Mouse (Mus musculus): ENCODE data around the gene Lpar3.
A peak's percentile ranks its signal among the peaks of the same experiment; 100 is the strongest.
"Not testable (repeated sequence)": the region's sequence is repeated elsewhere in the genome, so short reads cannot be mapped to it uniquely, and the experiment has no call there.

The Lpar3 gene

DNA sequence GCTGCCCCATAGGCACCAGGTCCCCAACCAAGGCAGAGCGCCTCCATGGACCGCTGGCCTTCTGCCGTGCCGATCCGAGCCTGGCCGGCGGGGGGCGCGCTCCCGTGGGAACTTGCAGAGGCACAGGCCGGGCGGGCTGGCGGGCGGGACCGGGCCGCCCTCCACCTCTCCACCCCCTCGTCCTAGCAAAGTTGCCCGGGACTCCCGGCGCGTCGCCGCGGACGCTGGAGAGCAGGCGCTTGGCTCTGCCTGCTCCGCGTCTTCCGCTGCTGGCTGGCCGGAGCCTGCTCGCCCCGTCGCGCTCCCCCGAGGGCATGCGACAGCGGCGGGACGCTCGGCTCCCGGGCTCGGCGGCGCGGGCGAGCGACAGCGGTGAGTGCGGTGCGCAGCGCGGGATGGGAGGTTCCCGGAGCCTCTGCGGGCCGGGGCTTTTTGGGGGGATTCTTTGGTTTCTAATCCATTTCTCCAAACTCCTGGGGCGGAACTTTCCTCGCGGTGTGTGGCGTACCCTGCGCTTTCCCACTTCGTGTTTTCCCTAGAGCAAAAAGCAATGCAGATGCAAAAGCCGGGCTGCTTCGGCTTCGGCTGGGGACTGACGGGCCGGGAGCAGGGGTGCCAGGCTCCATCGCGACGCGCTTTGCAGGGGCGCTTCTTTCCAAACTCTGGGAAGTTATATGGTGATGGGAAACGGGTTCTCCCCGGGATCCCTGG, at the start of gene Lpar3:
Gene Lpar3, plus strand, starts transcription at position 188 of the 711 bp plus-strand sequence.
- no peak for DNase-seq

DNA sequence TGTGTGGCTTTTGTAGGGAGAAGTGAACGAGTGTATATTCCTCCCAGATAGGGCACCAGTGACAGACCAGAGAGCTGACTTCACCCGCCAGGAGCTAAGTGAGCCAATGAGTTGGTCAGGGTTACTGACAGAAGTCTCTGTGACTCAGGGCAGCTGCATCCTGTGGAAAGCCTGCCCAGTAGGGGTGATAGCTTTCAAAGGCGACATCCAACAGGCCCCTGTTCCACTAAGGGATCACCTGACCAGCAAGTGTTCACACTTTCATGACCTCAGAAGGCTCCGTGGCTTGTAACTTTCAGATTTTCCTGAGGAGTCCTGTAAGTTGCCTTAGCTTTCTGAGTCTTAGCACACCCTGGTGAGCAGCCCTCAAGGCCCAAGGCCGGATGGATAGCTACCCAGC, 47.7 kb upstream of the Lpar3 start:
- no peak for DNase-seq

DNA sequence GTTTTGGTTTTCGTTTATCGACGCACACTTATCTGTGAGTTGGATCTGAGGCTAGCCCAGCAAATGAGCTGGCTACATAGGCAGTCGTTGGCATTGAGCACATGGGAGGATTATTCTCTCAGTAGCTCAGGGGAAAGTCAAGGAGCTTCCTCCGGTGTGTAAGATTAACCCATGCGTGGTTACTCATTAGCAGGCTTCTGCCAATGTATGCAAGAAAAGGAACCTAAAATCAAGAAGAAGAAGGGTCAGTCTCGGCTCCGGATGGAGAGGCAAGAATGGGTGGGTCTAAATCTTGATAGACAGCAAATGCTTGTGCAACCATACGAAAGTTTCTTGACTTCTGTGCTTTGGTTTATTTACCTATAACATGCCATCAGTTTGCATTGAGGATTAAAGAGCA, 46.5 kb upstream of the Lpar3 start:
- no peak for DNase-seq

DNA sequence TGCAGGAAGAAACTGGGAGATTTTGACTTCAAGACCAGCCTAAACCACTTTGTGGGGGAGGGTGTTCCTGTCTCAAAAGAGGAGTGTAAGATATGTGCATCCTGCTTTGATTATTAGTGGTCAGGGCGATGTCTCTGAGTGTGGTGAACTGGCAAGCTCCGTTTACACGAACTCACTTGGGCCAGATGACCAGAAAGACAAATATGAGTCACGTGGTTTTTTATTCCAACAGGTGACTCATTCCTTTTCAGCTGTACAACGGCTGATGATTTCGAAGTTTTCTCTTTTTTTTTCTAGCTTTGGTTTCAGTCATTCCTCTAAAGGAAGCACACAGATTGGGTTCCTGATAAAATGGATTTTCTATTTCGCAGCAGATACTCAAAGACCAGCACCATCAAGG, 43.5 kb upstream of the Lpar3 start:
- no peak for DNase-seq

DNA sequence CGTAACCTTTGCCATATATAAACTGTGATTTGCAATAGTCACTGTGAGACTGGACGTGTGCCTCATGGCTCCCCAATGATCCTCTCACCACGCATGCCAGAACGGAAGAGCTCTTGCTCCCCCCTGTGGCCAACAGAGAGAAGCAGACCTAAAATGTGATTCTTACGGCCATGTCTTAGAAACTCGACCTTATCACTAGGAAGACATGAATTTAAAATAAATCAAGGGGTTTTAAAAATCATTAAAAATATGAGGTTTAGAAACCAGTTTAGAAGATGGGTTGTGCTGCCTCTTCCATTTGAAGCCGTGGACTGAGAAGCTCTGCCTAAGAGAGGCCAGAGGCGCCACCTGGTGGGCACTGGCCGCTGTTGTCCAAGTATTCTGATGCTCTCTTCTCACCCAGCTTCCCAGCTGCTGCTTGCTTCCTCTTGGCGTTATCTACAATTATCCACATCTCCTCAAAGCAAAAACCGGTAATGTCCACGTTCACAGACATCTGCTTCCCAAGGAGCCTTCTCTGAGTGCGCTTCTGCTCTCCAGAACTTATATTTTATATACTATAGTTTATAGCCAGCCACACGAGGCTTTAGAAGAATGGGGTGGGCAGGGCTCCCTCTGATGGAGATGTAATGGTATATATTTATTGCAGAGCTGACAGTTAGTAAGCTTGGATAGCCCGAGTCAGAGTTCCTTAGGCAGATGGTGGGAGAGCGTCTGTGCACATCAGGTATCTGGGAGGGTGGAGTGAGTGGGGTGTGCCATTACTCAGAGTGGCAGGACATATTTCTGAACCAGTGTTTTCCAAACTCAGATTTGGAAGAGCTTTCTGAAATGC, 42.8 kb upstream of the Lpar3 start:
- DNase-seq, result peak; percentile 58

DNA sequence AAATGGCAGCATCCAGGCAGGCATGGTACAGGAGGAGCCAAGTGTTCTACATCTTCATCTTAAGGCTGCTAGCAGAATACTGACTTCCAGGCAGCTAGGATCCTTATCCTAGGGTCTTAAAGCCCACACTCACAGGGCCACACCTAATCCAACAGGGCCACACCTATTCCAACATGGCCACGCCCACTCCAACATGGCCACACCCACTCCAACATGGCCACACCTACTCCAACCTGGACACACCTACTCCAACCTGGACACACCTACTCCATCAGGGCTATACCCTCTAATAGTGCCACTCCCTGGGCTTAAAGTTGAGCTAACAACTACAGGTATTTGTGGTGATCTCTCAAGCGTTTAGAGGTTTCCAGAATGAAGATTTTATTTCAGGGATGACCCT, 40.4 kb upstream of the Lpar3 start:
- DNase-seq, result no peak

DNA sequence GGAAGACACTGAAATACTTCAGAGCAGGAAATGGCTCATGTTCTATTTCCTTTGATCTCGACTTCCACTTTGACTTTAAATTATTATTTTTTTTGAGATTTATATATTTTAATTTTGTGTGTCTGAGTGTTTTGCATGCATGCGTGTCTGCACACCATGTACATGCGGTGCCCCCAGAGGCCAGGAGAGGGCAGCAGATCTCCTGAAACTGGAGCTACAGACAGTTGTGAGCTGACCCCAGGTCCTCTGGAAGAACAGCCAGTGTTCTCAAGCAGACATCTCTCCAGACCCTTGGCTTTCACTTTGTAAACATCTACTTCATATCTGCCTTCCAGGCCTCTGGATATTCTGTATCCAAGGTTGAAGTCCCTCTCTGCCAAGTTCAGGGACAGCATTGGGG, 39.8 kb upstream of the Lpar3 start:
- no peak for DNase-seq

DNA sequence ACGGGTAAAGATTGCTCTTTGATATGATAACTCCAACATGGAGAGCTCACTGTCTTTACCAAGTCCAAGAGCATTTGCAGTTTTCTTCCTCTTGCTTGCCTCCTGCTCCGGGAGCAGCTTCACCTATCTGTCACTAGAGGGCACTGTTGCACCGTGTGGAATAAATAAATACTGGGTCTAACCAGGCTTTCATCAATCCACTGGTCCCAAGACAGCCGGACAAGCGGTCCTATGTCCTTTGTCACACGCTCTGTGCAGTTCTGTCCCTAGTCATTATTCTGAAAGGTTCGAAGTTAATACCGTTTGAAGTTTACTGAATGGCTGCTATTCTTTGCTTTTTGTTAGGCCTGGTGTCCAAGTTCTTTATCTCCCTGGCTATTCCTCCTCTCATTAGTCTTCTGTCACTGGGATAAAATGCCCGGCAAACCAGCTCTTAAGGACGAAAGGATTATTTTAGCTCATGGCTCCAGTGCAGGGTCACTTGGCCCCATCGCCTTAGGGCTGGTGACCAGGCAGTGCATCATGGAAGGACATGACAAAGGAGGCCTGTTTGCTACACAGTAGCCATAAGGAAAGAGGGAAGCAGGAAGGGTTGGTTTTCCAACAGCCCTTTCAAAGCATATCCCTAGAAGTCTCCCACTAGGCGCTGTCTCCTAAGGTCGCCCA, 35.6 kb upstream of the Lpar3 start:
- DNase-seq, result peak; percentile 15

DNA sequence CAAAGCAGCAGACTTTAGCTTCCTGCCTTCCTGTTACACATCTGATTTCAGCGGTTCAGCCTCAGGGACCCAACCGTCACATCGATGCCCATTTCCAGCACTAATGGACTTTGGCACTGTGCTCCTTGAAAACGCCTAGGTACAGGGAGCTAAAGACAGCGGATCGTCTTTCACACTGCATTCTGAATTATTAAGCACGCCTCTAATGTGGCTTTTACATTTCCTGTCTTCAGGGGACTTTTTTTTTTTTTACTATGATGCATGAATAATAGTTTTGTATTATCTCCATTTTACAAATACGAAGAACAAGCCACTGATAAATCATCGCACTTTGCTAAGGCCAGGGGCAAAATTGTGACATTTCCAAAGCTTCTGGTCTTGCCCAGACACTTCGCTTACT, 34.7 kb upstream of the Lpar3 start:
- DNase-seq, result no peak

DNA sequence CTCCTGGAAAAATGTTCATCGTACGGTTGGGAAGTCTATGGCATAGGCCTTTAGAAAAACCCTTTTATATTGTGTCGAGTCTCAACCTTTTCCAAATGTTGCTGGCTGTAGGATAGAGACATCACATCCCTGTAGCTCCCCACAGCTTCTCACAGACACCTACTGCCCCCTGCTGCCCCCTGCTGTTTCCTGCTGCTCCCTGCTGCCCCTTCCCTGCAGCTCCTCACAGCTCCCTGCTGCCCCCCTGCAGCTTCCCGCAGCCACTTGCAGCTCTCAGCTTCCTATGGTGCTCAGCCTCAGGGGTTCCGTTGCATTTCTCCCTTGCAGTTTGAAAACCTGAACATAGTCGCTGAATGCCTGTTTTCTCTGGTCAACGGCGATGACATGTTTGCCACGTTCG, 30.8 kb upstream of the Lpar3 start:
- no peak for DNase-seq

DNA sequence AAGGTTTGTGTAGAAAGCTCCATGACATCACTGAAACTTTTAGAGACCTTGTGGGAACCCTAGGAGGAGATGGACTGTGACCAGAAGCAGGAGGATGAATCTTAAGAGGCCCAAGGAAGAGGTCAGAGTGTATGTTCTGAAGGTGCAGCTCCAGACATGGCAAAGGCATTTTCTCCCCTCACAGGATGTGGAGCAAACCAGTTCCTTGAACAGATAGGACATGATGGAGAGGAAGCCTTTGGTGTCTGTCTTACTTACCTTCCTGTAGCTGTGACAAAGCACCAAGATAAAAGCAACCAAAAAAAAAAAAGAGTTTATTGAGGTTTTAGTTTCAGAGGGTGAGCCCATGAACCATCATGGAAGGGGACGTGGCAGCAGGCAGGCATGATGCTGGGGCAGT, 28.3 kb upstream of the Lpar3 start:
- no peak for DNase-seq

DNA sequence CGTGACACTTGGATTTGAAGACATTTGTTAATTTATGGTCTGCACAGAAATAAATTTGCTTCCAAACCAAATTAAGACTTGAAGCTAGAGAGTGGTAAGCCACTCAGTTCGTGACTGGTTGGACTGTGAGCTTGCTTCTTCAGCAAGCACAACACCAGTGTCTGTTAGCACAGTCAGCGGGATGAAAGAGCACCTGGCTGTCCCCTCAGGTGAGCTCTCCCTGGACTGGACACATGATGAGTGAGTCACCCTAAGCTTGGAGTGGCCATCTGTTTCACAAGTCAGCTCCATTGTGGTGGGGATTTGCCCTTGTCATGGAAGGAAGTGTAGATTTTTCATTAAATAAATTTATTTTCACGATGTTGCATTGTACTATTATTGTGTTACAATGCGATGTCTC, 25.6 kb upstream of the Lpar3 start:
- no peak for DNase-seq

DNA sequence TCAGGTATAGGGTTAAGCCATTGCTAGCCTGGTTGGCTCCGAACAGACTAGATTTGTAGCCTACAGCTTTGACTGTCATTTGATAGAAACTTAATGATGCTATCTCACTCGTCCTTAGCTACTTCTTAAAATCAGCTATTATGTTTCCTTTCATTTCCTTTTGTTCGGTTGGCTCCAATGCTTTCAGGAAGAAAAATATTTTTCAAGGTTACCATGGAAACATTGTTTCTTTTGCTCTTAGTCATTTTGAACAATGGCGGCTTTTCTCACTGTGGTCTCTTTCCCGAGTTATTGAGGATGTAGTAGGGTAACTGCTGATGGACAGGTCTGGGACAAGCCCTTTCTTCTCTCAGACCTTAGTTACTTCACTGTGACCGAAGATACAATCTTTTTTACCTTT, 24.5 kb upstream of the Lpar3 start:
- DNase-seq, result no peak

DNA sequence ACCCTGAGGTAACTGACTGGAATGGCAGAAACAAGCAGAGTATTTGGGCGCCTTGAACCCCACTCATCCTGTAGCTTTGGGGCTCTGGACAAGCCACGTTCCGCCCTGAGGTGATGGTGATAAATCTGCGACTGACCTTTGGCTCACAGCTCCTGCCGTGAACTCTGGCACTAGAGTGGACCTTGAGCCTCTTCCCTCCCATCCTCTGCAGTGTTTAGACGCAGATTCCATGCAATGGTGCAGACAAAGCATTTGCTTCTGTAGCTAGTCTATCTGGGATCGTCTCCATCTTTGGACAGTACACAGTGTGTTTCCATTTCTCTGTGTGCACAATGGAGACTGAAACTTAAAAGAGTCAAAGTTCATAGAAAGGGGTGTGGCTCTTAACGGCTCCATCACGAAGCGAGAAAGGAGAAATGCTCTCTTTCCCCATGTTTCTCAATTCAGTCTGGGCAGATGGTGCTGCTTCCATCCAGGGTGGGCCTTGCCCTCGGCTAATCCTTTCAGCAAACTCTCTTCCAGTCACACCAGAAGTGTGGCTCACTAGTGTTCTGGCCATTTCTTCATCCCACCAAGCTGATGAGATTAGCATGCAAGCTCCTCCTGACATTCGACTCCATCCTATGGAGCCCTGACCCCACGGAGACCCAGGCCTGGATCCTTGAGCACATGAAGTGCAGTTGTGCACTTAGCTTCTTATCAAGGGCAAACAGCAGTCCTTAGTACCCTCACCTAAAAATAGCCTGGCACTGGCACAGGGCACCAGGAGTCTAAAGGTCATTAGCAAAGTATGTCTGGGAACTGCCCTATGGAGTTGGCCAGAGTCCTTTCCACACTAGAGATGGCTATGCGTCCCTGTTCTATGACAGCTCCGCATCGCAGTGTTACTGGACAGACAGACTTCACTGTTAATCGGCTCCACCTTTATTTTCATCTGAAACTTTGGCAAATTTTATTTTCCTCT, 23.7 kb upstream of the Lpar3 start:
- no peak for DNase-seq

DNA sequence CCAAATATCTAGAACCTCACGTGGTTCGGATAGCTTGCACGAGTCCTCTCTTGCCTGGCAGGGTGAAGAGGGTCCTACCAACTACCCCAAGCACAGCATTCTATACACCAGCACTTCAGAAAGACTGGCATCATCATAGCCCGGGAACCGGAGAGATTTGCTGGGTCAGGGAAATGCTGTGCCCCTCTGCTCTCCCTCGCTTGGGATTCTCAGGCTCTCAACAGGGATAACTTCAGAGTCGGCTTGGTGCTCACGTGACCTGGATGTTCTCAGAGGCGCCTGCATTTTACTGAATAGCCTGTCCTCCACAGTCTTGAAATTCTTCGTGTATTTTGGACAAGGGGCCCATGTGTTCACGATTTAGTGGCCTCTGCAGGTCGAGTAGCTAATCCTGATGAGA, 23.0 kb upstream of the Lpar3 start:
- no peak for DNase-seq

DNA sequence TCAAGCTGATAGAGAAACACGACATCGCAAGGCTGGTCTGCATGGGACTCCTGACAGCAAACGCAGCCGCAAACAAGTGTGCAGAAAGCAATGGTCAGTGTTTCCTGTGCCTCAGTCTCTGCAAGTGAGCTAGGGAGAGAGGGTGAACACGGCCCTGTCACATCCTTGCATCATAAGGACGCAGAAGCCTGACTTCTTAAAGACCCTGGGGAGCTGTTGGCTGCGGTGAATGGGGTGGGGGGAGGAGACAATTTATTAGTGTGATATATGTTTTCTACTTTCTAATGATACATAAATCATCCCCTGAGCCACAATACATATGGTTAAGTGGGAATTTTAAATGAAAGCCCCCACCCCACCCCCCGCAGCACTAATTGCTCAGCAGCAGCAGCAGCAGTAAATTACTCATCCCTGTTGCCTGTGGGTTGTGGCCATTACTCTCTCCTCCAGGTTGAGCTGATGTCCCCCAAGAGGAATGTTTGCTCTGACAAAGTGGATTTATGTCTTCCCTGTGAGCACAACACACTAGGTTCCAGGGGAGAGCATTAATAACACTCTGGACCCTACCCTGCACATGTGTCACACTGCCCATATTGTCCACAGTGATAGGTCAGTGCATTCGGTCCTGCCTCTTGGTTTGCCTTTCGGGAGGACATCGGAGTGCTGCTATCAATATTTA, 21.8 kb upstream of the Lpar3 start:
- no peak for DNase-seq

DNA sequence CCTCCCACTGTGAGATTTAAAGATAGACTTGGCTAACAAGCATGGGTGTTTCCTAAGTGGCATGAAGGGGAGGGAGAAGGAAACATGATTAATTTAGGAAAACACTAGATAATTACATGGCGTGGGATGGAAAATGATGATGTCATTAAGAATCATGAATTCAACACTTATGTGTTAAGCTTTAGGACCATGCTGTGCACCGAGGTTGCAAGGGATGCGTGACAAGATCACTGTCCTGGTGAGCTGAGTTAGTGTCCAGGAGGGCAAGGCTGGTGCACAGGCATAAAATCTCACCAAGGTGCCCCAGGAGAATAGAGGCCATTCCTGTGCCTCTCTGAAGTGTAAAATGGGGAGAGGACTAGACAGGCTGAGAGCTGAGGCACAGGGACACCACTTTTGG, 21.3 kb upstream of the Lpar3 start:
- no peak for DNase-seq

DNA sequence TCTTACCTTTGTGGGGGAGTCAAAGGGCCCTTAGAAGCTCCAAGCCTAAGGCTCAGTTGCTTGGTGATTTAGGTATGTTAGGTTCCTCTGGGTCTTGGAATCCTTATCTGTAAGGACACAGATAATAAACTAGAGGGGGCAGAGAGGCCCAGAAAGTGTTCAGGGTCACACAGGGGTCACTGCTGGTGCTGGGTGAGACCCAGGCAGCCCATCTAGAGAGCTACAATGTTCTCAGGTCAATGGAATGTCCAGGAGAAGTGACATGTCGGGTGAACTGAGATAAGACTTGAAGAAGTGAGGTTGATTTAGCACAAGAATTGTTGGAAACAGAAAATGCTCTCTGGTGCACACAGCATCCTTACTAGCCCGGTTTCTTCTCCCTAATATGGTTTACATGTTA, 16.4 kb upstream of the Lpar3 start:
- DNase-seq, result no peak

DNA sequence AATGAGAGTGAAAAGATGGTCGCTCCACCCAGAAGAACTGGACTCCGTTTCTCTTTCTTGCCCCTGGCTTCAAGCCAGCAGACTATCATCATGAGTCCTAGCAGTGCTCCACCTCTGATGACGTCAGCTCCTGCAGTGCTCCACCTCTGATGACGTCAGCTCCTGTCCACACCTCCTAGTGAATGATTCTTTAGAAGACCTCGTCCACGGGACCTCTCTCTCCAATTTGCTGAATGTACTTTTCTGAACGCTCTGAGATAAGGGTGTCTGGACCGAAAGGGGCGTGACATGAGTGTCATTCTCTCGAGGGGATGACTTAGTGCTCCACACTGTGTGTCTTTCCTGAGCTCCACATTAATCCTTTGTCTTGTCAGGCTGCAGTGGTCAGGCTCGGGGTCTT, 15.5 kb upstream of the Lpar3 start:
- DNase-seq, result no peak

DNA sequence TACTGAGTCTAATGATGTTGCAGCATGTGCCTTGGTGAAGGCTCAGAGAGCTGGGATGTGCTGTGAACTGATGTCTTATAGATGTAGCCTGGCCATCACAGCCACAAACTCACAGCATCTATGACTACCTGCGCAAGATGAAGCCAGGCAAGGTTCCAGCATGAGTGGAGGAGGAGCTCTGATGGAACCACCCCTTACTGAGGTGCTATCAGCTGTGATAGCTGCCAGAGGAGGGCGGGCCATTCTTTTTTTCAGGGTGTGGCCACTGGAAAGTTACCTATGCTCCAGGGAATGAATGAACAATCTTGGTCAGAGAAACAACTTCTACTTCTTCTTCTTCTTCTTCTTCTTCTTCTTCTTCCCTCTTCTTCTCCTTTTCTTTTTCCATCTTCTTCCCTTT, 14.1 kb upstream of the Lpar3 start:
- DNase-seq, result no peak

DNA sequence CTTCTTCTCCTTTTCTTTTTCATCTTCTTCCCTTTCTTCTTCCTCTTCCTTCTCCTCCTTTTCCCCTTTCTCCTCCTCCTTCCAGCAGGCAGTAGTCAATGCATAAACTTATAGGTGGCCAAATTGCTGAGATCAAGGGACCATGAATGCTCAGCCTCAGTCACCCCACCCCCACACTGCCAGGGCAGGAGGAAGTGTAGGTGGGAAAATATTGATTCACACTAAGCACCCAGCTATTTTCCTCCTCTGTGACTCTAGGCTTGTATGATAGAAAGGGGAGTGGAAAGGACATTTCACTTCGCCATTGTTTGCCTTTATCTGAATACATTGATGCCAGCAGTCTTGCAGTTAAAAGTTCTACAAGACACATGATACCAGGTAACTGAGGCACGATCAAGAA, 13.3 kb upstream of the Lpar3 start:
- DNase-seq, result no peak

DNA sequence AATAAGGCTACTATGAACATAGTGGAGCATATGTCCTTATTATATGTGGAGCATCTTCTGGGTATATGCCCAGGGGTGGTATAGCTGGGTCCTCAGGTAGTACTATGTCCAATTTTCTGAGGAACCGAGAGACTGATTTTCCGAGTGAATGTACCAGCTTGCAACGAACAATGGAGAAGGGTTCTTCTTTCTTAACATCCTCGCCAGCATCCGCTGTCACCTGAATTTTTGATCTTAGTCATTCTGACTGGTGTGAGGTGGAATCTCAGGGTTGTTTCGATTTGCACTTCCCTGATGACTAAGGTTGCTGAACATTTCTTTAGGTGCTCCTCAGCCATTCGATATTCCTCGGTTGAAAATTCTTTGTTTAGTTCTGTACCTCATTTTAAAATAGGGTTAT, 11.0 kb upstream of the Lpar3 start:
- DNase-seq, result not testable (repeated sequence)

Measured in cerebellum, adult 8-10 months (tissue).